Mouse (Mus musculus): ENCODE results near the gene 1110008P14Rik.
"Not testable (repeated sequence)": the region's sequence is repeated elsewhere in the genome, so short reads cannot be mapped to it uniquely, and the experiment has no call there.

Gene 1110008P14Rik

DNA sequence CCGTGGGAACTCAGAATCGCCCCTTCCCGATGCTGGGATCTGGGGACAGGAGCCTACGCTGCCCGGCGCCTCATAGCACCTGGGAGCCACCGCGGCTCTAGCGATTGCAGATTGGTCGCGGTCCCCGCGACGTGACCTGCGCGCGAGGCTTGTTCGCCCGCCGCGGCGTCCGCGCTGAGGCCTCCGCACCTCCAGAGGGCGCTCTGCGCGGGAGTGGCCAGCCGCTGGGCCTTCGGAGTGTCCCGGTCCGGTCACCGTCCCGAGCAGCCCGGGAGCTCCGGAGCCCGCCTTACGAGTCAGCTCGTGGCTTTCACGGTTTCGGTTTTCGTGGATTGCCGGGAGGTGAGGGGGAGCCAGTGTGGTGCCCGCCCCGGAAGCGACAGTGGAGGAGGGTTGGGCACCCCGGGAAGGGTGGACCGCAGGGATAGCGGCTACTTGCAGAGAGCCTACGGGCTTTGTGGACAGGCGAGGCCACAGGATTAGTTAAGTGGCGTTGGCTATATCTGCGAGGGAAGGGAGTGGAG, 18.9 kb downstream of the 1110008P14Rik start:
- DNase-seq: peak; percentile 89

DNA sequence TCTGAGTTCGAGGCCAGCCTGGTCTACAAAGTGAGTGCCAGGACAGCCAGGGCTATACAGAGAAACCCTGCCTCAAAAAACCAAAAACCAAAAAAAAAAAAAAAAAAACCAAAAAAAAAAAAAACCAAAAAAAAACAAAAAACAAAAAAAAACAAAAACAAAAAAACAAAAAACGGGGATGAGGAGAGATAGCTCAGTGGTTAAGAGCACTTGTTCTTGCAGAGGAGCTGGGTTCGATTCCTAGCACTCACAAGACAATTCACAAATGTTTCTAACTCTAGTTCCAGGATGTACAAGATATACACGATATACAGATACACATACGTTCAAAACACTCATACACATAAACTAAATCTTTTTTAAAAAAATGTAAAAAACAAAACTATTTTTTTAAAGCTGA, 19.5 kb downstream of the 1110008P14Rik start:
- not testable (repeated sequence) for DNase-seq

DNA sequence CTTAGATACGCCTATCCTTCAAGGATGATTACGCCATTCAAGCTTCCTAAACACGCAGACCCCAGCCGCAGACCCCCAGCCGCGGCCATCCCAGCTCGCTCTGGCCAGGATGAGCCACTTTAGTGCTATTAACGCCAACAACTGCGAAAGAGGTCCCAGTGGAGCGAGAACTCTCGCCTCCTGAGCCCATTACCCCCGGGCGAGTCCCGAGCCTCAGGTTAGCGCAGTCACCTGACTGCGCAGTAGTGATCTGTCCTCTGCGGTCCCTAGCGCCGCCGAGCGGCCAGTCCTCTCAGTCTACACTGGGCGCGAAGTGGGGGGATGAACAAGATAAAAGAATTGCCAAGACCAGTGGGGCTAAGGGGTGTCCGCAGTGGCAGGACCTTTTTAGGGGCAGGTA, 20.3 kb downstream of the 1110008P14Rik start:
- peak; percentile 60 for DNase-seq

DNA sequence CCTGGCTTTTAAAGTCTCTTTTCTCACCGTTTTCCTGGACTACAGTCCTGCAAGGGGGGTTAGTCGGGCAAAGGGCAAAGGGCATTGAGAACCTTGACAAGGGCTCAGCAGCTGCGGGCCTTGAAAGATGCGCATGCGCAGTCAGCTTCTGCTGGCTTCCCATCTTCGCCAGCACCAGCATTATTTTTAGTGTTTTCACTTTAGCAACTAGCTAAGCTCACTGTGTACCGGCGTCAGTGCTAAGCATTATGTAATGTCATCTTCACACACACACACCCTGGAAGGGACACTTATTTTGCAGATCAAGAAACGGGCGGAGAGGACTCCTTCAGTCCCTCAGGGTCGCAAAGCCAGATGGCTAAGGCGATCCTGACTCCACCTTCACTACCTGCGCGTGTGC, 21.0 kb downstream of the 1110008P14Rik start:
- peak; percentile 71 for DNase-seq

DNA sequence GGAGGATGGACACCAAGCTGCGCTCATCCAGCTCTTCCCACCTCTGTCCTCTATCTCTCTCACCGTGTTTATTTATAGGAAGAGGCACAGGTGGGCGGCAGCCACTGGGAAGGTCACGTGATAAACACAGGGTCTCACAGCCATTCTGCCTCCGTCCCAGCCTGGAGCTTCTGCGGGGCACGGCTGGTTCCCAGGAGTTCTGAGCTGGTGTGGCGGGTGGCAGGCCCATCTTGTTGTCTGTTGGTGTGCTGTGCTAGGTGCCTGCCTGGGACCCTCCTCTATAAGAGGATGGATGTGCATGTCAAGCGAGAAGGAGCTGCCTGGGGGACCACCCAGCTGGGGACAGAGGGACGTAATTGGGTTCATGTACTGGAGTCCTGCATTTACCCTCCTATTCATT, 23.4 kb downstream of the 1110008P14Rik start:
- DNase-seq: no peak

DNA sequence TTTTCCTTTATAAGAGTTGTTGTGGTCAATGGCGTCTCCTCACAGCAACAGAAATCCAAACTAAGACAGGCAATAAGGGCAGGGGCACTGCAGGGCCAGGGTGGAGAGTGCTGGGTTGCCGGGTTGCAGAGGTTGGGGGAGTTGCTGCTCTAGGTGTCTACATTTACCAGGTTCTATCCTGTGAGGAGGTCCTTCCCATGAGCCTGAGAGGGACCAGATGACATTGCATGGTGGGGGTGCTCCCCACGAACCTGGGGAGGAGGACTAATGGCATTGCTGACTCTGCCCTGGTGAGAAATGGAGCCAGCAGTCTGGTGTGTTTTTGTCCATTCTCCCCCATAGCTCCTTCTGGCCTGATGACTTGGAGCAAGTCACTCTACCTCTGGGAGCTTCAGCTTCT, 24.0 kb downstream of the 1110008P14Rik start:
- DNase-seq: no peak

DNA sequence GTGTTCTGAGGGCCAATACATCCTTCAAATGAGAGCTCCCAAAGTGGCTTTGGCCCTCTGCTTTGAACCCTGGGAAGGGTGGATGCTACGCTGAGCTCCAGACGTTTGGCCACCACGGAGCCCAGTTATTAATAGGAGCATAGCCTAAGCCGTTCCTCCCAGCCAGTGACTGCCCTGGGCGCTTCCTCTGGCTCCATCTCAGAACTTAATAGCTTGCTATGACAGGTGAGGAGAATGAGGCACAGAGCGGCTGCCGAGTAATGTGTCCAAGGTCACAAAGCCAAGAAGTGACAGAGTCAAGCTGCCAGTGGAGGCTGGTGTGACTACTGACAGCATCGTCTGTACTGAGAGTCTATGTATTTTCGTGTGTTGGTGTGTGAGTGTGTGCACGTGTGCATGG, 25.5 kb downstream of the 1110008P14Rik start:
- no peak for DNase-seq

DNA sequence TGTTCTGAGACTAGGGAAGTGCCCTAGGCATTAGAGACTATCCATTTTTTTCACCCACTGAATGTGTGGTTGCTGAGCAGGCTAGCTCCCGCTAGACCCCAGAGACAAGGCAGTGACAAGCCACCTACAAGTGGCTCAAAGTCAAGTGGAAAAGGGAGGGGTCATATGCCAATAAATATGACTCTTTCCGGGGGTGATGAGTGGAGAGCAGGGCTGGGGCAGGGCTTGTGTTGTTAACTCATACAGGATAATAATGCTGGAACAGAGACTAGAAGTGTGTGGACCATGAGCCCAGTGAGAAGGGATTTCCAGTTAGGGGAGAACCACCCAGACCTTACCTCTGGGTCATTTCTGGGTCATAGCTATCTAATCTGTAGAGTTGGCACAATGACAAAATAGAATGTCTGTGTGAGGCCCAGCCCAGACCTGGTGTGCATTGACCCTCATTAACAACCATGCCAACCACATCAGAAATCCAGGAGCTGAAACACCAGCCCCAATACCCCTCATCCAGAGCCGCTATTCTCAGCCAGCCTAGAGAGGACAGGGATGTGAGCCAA, 27.3 kb downstream of the 1110008P14Rik start:
- DNase-seq: no peak

DNA sequence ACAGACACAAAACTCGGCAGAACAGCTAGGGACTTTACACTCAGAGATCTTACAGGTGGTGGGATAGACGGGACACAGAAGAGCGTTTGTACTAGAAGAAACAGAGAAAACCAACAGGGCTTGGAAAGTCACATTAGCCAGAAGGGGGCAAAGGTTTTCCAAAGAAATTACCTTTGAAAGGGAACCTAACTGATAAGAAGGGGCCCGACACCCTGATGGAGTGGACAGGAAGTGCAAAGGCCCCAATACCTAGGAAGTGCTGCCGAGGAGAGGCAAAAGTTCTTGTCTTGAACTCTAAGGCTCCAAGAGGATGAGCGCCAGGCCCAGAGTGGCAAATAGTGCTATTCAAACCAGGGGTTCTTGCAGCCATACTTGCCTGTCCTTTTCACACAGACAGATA, 27.9 kb downstream of the 1110008P14Rik start:
- DNase-seq: no peak

DNA sequence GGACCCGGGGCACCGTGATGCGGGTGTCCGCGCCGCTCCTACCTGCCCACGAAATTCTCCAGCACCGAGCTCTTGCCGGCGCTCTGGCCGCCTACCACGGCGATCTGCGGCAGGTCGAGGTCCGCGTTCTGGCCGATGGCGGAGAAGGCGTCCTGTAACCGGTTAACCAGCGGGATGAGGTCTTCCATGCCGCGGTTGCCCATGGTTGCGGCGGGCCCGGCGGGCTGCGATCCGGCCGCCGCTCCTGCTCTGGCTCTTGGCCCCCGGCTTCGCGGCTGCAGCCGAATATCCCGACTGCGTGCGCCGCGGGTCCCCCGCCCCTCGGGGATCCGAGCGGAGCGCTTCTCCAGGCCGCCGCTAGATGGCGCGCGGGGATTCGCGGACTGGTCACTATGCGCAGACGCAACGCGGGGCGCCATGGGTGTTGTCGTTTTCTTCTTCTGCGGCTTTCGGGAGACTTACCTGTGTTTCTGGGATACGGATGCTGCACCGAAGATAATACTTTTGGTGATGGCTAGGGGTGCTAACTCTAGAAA, 28.7 kb downstream of the 1110008P14Rik start, which contains the start of gene Dnm1:
Dnm1 (minus strand) TSS at position 332 of the 536 bp plus-strand sequence.
- DNase-seq: peak; percentile 90

DNA sequence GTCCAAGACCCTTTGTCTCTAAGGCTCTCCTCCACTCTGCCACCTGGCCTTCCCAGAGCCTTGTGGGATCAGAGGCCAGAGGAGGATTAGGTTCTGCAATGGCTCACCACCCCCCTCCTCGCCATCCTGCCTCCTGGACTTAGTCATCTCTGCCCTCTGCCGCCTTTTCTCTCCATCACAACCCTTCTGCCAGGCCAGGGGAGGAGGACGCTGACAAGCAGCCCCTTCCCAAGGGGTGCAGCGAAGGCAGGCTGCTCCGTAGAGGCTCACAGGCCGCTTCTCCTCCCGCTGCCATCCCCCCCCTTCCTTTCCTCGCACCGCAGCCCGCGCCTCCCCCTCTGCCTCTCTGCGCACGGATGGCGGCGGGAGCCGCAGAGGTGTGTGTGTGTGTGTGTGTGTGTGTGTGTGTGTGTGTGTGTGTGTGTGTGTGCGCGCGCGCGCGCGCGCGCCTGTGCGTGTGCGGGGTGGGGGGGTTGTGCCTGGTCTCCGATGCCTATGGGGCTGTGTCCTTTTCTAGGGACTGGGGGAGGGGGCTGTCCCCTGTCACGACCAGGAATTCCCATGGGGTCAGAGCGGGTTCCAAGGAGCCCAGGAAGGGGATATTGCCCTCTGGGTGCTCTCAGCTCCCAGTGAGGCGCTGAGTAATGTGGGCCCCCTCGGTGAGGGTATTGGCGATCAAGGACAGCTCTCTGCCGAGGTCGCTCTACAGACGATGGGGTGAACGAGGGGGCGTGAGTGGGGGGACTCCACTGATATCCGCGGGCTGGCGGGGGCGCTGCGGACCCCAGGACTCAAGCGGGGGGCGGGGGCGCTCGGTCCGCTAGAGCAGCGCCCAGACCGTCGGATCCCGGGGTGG, 29.4 kb downstream of the 1110008P14Rik start, which contains the start of gene Ciz1:
Ciz1 (plus strand) TSS at position 177 of the 856 bp plus-strand sequence.
- peak; percentile 61 for DNase-seq

DNA sequence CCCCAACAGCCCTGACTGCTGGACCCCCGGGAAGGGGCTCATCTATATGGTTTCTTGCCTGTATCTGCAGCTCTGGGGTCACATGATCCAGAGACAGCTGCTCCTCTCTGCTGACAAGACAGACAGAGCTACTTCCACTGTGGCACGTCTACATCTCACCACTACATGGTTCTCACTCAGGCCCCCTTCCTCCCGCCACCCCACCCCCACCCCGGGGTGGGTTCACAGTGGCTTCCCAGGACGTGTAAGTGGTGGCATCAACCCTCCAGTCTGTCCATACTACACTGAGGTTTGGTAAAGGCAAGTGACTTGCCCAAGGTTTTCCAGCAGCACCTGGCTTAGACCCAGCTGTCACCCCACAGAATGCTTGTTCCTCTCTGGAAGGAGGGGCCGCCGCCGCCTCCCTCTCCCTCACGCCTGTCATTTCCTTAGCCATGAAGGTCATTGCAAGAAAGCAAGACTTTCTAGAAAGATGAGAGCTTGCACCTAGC, 30.2 kb downstream of the 1110008P14Rik start:
- no peak for DNase-seq

DNA sequence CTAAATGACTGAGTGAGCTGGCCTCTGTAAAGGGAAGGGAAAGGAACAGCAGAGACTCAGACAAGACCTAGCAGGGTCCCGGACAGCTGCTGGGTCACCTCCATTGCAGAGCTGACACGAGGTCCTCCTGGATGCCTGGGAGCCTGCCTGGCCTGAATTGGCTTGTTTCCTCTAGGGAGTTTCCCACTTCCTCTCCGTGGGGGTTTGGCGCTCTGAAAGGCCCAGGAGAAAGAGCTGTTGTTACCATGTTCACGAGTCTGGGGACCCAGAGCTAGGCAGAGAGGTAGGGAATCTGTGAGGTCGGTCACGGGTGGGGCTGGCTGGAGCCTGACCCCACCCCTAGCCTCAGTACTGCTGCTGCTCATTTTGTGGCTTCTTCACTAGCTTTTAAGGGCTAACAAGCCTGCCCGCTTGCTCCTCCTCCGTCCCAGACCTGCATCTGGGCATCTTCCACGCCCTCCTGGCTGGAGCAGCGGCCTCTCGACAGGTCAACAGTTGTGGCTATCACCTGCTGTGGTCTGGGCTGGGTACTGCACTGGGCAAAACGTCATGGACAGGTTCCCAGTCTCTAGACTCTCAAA, 31.2 kb downstream of the 1110008P14Rik start:
- DNase-seq: no peak

DNA sequence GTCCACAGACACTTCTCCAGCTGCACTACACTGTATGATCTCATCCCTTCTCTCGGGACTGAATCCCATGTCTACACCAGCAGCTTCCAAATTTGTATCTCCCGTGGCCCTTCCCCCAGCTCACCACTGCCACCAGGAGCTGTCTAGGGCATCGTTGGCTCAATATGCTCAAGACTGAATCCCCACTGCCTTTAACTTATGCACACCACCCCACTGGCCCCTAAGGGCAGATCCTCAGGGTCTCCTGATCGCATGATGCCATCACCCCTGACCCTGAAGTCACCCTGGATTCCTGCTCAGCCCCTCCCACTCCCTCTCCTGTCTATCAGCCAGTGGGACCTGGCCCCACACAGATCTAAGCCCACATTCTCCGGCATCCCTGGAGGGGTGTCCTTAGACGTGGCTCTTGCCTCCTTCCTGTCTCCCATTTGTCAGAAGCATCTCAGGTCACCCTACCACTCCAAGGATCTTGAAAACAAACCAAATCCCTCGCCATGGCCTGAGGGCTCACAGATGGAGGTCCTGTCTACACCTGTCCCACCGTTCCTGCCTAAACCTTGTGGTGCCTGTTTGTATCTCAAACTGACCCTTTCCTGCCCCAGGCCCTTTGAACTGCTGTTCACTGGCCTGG, 32.0 kb downstream of the 1110008P14Rik start:
- DNase-seq: no peak

DNA sequence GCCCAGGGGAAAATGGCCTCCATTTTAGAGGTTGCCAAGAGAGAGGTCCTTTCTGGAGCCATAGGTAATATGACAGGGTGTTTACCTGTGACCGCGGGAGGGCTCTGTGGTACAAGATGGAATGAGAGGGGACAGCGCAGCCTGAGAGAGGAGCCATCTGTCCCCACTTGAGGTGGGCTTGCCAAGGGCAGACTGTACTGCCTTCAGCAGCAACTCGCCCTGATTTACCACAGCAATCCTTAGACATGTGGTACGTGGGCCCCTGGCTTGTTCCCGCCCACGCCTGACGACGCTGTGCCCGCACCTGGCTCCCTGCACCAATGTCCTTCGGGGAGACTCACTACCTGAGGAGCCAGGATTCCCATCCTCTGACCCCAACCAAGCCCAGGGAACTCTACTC, 33.4 kb downstream of the 1110008P14Rik start:
- DNase-seq: no peak

DNA sequence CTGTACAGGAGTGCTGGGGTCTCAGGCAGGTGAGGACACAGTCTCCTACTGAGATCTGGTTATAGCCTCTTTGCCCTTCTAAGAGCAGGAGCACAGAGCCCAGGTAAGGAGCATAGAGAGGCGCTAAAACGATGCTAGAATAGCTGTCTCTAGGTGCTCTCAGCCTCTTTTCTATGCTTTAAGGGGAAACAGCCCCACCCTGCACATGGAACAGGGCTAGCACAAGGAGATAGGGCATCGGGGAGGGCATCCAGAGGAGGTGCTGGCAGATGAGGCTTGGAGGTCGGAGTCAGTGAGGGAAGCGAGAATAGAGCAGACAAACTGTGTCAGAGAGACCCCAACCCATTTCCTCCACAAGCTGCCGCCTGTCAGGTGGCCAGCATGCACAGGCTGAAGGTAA, 34.7 kb downstream of the 1110008P14Rik start:
- DNase-seq: no peak

DNA sequence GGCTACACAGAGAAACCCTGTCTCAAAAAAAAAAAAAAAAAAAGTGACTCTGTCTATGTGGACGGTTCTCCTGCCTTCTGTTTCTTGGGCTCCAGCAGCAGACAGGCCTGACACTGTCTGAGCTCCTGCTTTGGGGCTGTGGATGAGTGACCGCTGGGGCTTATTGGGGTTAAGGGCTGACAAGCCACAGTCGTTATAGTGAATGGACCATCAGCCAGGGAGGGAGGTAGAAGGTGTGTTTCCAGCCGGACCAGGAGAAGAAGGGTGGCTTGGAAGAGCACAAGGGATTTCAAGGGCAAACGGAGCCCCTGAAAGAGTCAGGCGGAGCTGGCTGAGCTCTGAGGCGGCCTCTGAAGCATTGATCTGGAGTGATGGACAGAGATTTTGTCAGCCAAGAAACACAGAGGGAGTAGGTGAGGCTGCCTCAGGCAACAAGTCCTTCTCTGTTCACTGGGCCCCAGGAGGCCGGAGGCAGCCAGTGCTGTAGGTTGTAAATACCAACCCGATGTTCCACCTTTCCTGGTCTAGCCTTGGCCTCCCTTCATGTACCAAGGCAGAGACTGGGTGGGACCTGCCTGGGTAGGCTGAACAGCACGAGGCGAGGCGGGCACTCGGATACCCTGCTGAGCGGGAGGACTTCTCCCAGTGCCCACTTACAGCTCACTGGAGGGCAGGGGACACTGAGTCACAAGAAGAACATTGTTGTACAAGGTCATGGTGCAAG, 37.0 kb downstream of the 1110008P14Rik start:
- no peak for DNase-seq

DNA sequence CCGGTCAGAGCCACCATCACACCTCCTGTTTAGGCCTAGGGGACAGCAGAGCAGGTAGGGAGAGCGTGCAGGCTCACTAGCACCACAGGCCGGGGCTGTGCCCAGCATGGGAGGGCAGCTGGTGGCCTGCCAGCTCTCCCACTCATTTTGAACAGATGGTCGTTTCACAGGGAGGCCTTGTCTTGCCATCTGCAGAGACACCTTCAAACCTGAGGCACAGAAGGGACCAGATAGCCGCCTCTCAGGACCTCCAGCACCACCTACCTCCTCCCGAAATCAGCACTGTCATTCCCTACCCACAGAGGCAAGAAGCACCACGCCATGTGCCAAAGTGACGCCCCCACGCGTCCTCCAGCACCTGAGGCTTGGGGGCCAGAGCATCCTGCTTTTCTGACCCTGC, 37.7 kb downstream of the 1110008P14Rik start:
- no peak for DNase-seq

DNA sequence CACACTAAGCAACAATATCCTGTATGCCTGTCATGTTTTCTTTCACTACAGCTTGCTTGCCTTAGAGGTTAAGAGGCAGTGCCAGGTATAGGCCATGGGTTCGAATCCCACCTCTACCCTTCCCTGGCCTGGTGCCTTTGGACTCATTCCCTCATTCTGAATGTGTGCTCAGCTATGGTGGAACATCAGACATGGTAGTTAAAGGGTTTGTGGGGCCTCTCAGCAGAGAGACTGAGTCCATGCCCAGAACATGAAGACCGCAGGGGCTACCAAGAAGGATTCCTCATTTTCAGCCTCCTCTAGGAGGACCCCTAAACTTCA, 38.4 kb downstream of the 1110008P14Rik start:
- no peak for DNase-seq

DNA sequence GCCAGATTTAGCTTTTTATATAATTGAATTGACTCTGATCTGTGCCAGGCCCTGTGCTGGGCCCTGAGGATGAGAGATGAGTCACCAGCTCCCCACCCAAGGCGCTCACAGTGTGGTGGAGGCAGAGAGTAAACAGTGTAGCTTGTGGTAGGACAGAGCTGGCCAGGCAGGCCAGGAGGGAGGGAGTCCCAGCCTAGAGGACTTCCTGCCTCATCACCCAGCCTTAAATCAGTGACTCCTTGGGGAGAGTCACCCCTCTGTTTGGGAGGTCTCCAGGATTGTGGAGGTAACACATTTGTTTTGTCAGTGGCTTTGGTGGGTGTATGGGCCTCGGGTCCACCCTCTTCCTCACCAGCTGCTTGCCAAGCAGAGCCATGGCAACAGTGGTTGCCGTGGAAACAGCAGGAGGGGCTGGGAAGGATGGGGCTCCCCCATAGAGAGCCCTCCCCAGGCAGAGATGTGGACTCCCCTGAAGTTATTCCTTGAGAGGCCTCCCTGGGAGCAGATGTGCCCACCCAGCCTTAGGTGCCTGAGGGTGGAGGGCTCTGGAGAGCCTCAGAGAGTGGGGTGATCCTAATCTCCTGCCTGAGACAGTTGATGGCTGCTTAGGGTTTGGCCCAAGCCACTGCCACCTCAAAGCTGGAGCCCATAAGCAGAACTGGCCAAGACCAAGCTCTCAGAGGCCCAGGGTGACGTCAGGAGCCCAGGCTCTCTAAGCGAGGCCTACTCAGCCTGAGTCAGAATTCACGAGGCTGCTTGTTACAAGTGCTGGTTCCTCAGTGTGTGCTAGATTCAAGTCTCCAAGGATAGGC, 39.0 kb downstream of the 1110008P14Rik start:
- no peak for DNase-seq

DNA sequence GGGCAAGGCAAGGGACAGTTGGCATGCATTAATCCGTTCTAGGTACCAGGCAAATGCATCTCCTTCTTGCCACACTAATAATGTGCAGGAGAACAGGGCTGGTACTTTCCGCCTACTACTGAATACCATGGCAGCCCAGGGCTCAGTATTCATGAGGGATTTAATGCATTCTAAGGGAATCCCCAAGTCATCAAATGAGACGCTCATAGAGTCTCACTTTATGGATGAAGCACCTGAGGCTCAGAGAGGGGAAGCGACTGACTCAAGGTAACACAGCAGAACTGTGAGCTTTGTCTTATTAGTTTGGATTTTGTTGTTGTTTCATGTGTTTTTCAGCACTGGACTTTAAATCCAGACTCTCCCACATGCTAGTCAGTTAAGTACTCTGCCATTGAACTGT, 39.7 kb downstream of the 1110008P14Rik start:
- DNase-seq: no peak

DNA sequence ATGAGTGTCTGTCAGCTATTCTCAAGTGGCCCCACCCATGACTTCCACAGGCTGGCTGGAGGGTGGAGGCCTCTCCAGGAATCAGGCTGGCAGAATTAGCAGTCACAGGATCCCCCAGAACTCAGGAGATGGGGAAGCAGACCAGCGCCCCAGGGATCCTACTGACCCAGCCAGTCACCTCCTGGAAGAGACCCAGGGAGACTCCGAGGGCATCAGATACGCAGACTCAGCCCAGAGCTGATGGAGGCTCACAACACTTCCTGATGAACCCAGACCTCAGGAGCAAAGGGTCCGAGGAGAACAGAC, 40.2 kb downstream of the 1110008P14Rik start:
- DNase-seq: no peak
